Mouse (Mus musculus): ENCODE data around the gene Fktn. TPM values are rescaled to one million over a fixed set of nuclear protein-coding genes. Genes with fewer than 3 reads are reported as not detected.
"Not testable (repeated sequence)": the region's sequence is repeated elsewhere in the genome, so short reads cannot be mapped to it uniquely, and the experiment has no call there.

Gene Fktn
- polyA plus RNA-seq, 1 experiment, result 6.6 TPM

DNA sequence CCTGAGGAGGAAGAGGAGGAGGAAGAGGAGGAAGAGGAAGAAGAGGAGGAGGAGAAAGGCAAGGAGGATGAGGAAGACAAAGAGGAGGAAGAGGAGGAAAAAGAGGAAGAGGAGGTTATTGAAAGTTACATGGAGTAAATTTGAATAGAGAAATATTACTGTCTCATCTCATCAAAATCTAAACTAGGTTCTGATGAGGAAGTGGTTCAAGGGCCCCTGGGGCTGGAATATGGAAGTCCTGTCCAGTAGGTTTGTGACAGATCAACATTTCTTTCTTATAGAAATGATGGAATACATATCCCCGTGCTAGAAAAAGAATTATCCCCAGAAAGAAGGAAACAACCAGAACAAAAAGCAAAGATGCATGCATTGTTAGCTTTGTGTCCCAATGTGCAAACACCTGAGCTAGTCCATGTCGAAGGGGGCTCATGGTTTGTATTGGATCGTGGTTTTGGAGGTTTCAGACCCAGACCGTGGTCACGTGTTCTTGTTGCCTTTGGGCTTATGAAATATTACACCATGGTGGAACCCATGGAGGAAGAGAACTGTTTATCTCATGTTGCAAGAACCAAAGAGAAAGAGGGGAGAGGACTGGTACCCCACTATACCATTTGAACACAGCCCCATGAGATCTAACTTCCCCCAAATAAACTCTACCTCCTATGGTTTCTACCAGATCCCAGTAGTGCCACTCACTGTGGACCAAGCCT, 80.6 kb downstream of the Fktn start:
- 81% methylated on average over 5 of the region's 5 CpGs for WGBS

GRCm38 (mm10) chr4:53795086-53795485, 81.3 kb downstream of the Fktn start:
- TF ChIP-seq CTCF (IDR thresholded peaks at IDR 0.05; ENCODE audit: insufficient read depth, low read length), result no peak
- TF ChIP-seq POLR2A (IDR thresholded peaks at IDR 0.05; ENCODE audit: borderline replicate concordance, extremely low read depth, low read depth, low read length), result no peak
- DNase-seq, result no peak
- H3K4me3 ChIP-seq (replicated peaks; ENCODE audit: extremely low read depth, low read depth, low read length), result no peak overlapping the region
- peaks cover 8% of the 10 kb centered on the region for H3K4me1 ChIP-seq (ENCODE audit: control insufficient read depth, insufficient read depth, low read length)
- 68% methylated on average over 2 of the region's 2 CpGs for WGBS

More for the DNA sequence above, 80.6 kb downstream of the Fktn start:
- TF ChIP-seq POLR2A (IDR thresholded peaks at IDR 0.05; ENCODE audit: borderline replicate concordance, extremely low read depth, low read depth, low read length) (no peak), CTCF (IDR thresholded peaks at IDR 0.05; ENCODE audit: insufficient read depth, low read length) (no peak)
- Histone ChIP-seq H3K4me1 (ENCODE audit: control insufficient read depth, insufficient read depth, low read length) (peaks cover 6% of the 10 kb centered on the region), H3K4me3 (replicated peaks; ENCODE audit: extremely low read depth, low read depth, low read length) (no peak overlapping the region)
- no peak for DNase-seq

DNA sequence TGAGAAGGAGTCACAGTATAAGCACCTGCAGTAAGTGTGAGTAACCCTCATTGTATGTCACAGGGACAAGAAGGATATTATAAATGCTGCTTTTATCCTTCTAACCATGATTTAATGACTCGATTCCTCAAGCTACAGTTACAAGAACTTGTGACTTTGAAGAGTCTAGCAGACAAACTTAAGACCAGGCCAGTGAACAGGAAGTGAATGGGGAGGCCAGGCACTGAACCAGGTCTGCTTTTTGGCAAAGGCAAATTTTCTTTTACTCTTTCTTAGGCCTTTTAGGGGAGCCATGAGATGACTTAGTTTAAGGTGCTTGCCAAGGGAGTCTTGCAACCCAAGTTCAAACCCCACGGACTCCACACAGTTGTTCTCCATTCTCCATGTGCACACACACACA, 81.9 kb downstream of the Fktn start:
- DNase-seq, result no peak
- H3K4me3 ChIP-seq (replicated peaks; ENCODE audit: extremely low read depth, low read depth, low read length), result no peak overlapping the region
- no peak for TF ChIP-seq POLR2A (IDR thresholded peaks at IDR 0.05; ENCODE audit: borderline replicate concordance, extremely low read depth, low read depth, low read length)
- TF ChIP-seq CTCF (IDR thresholded peaks at IDR 0.05; ENCODE audit: insufficient read depth, low read length), result no peak
- WGBS, result 81% methylated on average over 2 of the region's 2 CpGs
- peaks cover 8% of the 10 kb centered on the region for H3K4me1 ChIP-seq (ENCODE audit: control insufficient read depth, insufficient read depth, low read length)

DNA sequence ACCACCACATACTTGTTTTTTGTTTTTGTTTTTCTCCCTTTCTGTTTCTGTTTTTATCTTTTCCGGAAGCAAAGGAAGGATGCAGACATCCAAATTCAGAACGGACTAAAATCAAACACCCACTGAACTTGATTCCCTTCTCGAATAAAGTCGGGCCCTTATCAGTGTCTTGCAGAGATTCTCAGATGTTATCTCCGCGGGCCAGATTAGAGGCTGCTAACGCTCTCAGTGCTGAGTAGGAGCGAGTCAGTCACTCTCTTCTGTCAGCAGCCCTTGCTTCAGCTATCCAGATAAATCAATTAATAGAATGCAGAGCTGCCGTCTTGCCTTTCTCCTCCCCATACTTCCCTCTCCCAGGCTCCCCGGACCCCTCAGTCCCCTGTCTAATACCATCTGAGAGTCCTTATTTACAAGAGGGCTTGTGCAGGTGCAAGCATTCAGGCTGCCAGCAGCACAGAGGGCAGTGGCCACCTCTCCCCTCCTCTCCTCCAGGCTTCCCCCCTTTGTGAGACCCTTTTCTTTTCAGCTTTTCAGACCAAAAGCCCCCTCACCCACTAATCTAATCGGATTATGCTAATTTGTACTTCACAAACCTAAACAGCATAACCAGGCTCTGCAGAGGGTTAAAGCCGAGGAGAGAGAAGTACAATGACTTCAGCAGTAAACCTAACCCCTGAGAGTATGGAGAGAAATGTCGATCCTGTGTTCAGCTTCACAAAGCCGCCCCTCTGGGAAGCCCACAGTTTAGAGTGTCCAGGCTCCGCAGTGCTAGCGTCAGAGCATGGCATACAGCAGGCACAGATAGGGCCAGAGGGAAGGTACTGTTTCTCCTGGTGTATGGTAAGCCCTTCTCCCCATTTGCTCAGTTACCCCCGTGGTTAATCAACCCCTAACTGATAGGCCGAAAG, 83.3 kb downstream of the Fktn start:
- 37% methylated on average over 18 of the region's 18 CpGs for WGBS
- Histone ChIP-seq H3K4me1 (ENCODE audit: control insufficient read depth, insufficient read depth, low read length) (peaks cover 8% of the 10 kb centered on the region), H3K4me3 (replicated peaks; ENCODE audit: extremely low read depth, low read depth, low read length) (no peak overlapping the region)
- TF ChIP-seq CTCF (IDR thresholded peaks at IDR 0.05; ENCODE audit: insufficient read depth, low read length) (no peak), POLR2A (IDR thresholded peaks at IDR 0.05; ENCODE audit: borderline replicate concordance, extremely low read depth, low read depth, low read length) (no peak)
- DNase-seq, result no peak

DNA sequence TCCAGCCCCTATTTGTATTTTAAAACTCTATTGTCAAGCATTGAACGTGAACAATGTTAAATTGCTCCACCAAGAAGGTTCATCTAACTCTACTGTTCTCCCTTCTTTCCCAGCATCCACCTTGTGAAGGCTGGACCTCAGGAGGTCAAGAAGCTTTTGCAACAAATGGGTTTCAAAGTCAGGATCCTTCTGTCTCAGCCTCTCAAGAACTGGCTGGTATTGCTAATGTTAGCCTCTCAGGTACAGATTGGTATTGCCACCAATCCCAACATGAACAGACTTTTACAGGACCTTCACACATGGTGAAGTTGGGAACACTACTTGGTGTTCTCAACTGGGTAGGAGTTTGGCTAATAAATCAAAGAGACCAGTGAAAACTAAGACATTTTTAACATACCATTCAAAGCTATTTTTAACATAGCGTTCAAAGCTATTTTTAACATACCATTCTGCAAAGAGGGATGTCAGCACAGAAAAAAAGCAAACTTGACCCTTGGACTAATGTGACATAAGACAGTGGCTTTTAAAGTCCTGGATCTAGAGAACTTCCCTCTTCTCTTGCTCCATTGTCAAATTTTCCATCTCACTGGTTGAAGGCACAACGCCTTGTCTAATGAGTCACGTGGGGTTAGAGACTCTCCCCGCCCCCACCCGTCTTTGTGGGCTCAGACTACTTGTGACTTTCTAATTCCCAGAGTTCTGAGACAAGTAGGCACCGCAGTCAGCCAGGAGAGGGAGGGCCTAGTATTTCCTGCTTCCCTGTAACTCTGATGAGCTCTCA, 85.3 kb downstream of the Fktn start:
- no peak for TF ChIP-seq POLR2A (IDR thresholded peaks at IDR 0.05; ENCODE audit: borderline replicate concordance, extremely low read depth, low read depth, low read length)
- TF ChIP-seq CTCF (IDR thresholded peaks at IDR 0.05; ENCODE audit: insufficient read depth, low read length), result no peak
- Histone ChIP-seq H3K4me3 (replicated peaks; ENCODE audit: extremely low read depth, low read depth, low read length) (no peak overlapping the region), H3K4me1 (ENCODE audit: control insufficient read depth, insufficient read depth, low read length) (peaks cover 8% of the 10 kb centered on the region)
- DNase-seq, result no peak
- 33% methylated on average over 7 of the region's 7 CpGs for WGBS

- Histone ChIP-seq H3K4me1 (ENCODE audit: control insufficient read depth, insufficient read depth, low read length) (peaks cover 8% of the 10 kb centered on the region), H3K4me3 (replicated peaks; ENCODE audit: extremely low read depth, low read depth, low read length) (no peak overlapping the region)
- no peak for DNase-seq
- WGBS, result 19% methylated on average over 1 of the region's 1 CpGs
- TF ChIP-seq CTCF (IDR thresholded peaks at IDR 0.05; ENCODE audit: insufficient read depth, low read length) (no peak), POLR2A (IDR thresholded peaks at IDR 0.05; ENCODE audit: borderline replicate concordance, extremely low read depth, low read depth, low read length) (no peak)
Measured at GRCm38 (mm10) chr4:53799753-53800152, 86.0 kb downstream of the Fktn start.

- H3K4me3 ChIP-seq (replicated peaks; ENCODE audit: extremely low read depth, low read depth, low read length); DNase-seq; H3K4me1 ChIP-seq (ENCODE audit: control insufficient read depth, insufficient read depth, low read length): not testable (repeated sequence)
- 95% methylated on average over 8 of the region's 8 CpGs for WGBS
Measured at GRCm38 (mm10) chr4:53803674-53804073, 89.9 kb downstream of the Fktn start.

DNA sequence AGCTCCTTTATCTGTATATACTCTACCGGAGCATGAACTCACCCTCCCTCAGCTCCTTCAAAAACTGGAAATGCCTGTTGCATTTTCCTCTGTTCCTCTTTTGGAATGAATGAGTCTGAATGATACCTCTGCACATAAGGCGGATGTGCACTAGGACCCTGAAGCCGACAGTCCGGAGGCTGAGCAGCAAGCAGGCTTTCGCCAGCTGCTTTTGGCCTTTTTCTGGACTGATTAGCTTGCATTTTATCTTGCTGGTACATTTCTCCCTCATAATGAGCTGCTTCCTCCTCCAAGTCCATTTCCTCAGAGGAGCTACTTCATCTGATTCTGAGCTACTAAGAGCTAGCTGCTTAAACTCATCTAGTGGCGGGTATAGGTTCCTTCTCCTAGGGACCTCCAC, 92.6 kb downstream of the Fktn start:
- DNase-seq; H3K4me1 ChIP-seq (ENCODE audit: control insufficient read depth, insufficient read depth, low read length); H3K4me3 ChIP-seq (replicated peaks; ENCODE audit: extremely low read depth, low read depth, low read length): not testable (repeated sequence)
- WGBS, result 64% methylated on average over 6 of the region's 6 CpGs

GRCm38 (mm10) chr4:53818320-53818719, 104.5 kb downstream of the Fktn start:
- TF ChIP-seq CTCF (IDR thresholded peaks at IDR 0.05; ENCODE audit: insufficient read depth, low read length), result no peak
- no peak for TF ChIP-seq POLR2A (IDR thresholded peaks at IDR 0.05; ENCODE audit: borderline replicate concordance, extremely low read depth, low read depth, low read length)
- H3K4me1 ChIP-seq (ENCODE audit: control insufficient read depth, insufficient read depth, low read length), result peaks cover 2% of the 10 kb centered on the region; the same call in 1 of the 2 replicates
- no peak for DNase-seq
- no peak overlapping the region for H3K4me3 ChIP-seq (replicated peaks; ENCODE audit: extremely low read depth, low read depth, low read length)
- 46% methylated on average over 5 of the region's 5 CpGs for WGBS
